Mouse (Mus musculus) forebrain, embryonic 11.5 days (tissue): Measurements from ENCODE around the gene Als2cr12. TPM values are rescaled to one million over a fixed set of nuclear protein-coding genes. Genes with fewer than 3 reads are reported as not detected.
"Not testable (repeated sequence)": the region's sequence is repeated elsewhere in the genome, so short reads cannot be mapped to it uniquely, and the experiment has no call there.

ENCODE experiments used
- ATAC-seq: fragments of 200-750 bp; cut with Nextera tagmentation; replicated peaks from 2 replicates; pipeline ENCODE4 v1.8.0; 2017; ENCODE audit warnings: moderate TSS enrichment; ENCODE audit not compliant: low FRiP score
- DNase-seq: peaks from one replicate; pipeline ENCODE4 v3.0.0-alpha.2; 2017; ENCODE audit warnings: low spot score
- H3K27ac ChIP-seq: fragments of 300-500 bp; sonication (generic); 2 replicates; pipeline ENCODE4 v1.5.1; 2014; ENCODE audit warnings: low read depth, low read length
- H3K27me3 ChIP-seq: fragments of 300-500 bp; sonication (generic); 2 replicates; pipeline ENCODE4 v1.6.1; 2014; ENCODE audit warnings: mild to moderate bottlenecking, low read length, mixed read lengths; ENCODE audit not compliant: control insufficient read depth, insufficient read depth
- H3K36me3 ChIP-seq: fragments of 300-500 bp; sonication (generic); 2 replicates; pipeline ENCODE4 v1.6.1; 2014; ENCODE audit warnings: mild to moderate bottlenecking, low read length, moderate library complexity, mixed read lengths; ENCODE audit not compliant: control insufficient read depth, insufficient read depth
- H3K4me1 ChIP-seq: fragments of 300-500 bp; sonication (generic); replicated peaks from 2 replicates; pipeline ENCODE4 v1.6.1; 2014; ENCODE audit warnings: low read length, mixed read lengths; ENCODE audit not compliant: control insufficient read depth, insufficient read depth
- H3K4me2 ChIP-seq: fragments of 300-500 bp; sonication (generic); 2 replicates; pipeline ENCODE4 v1.6.1; 2014; ENCODE audit warnings: low read depth, mild to moderate bottlenecking, low read length, moderate library complexity, mixed read lengths; ENCODE audit not compliant: severe bottlenecking
- H3K4me3 ChIP-seq: fragments of 300-500 bp; sonication (generic); 2 replicates; pipeline ENCODE4 v1.5.1; 2014; ENCODE audit warnings: low read depth, low read length
- H3K9ac ChIP-seq: fragments of 300-500 bp; sonication (generic); 2 replicates; pipeline ENCODE4 v1.6.1; 2014; ENCODE audit warnings: low read length
- H3K9me3 ChIP-seq: fragments of 300-500 bp; sonication (generic); 2 replicates; pipeline ENCODE4 v1.6.1; 2016; ENCODE audit warnings: low read length, mixed read lengths; ENCODE audit not compliant: control insufficient read depth
- WGBS: fragments of 180-500 bp; shearing (Covaris S2); extraction: QIAGEN DNeasy Blood & Tissue Kit; methylation state at CpG from one replicate; pipeline ENCODE4 v1.1.7; 2014; 5-methylcytosine and 5-hydroxymethylcytosine counted together
- polyA plus RNA-seq: library from polyadenylated mRNA; unstranded; fragments of >200 nt; fragmentation: Nextera tagmentation; extraction: Ambion mirVana; gene quantifications from 2 replicates; pipeline ENCODE4 v1.2.1, GENCODE M21; 2014

Als2cr12 gene
- polyA plus RNA-seq, 1 experiment from 2014 or later, result not detected

- ATAC-seq, H3K27me3 ChIP-seq, H3K9ac ChIP-seq, H3K9me3 ChIP-seq, H3K36me3 ChIP-seq, H3K4me2 ChIP-seq, H3K4me3 ChIP-seq, H3K27ac ChIP-seq, H3K4me1 ChIP-seq, DNase-seq: not testable (repeated sequence)
- 85% methylated on average over 1 of the region's 1 CpGs for WGBS
Observed at GRCm38 (mm10) chr1:58710043-58710442, 14.3 kb upstream of the Als2cr12 start.

GRCm38 (mm10) chr1:58700580-58701162, 4.9 kb upstream of the Als2cr12 start:
- not testable (repeated sequence) for H3K36me3 ChIP-seq, H3K27me3 ChIP-seq, H3K27ac ChIP-seq, H3K9me3 ChIP-seq, H3K4me2 ChIP-seq, ATAC-seq, H3K9ac ChIP-seq, DNase-seq, H3K4me3 ChIP-seq, H3K4me1 ChIP-seq
- WGBS, result 86% methylated on average over 4 of the region's 5 CpGs

GRCm38 (mm10) chr1:58699988-58700387, 4.2 kb upstream of the Als2cr12 start:
- ATAC-seq, result no peak
- H3K4me2 ChIP-seq, result no peak overlapping the region
- WGBS, result 71% methylated on average over 3 of the region's 3 CpGs
- no peaks in the 10 kb centered on the region for H3K36me3 ChIP-seq
- no peaks in the 10 kb centered on the region for H3K4me1 ChIP-seq
- no peaks in the 10 kb centered on the region for H3K9me3 ChIP-seq
- no peaks in the 10 kb centered on the region for H3K27me3 ChIP-seq
- DNase-seq, result no peak
- H3K9ac ChIP-seq, result no peak overlapping the region
- H3K4me3 ChIP-seq, result no peak overlapping the region
- H3K27ac ChIP-seq, result no peak overlapping the region

GRCm38 (mm10) chr1:58698781-58699180, 3.0 kb upstream of the Als2cr12 start:
- no peak overlapping the region for H3K27ac ChIP-seq
- DNase-seq (no peak), ATAC-seq (no peak)
- no peak overlapping the region for H3K4me2 ChIP-seq
- no peaks in the 10 kb centered on the region for H3K9me3 ChIP-seq
- H3K36me3 ChIP-seq, result no peaks in the 10 kb centered on the region
- H3K9ac ChIP-seq, result no peak overlapping the region
- no peak overlapping the region for H3K4me3 ChIP-seq
- WGBS, result 87% methylated on average over 4 of the region's 4 CpGs
- no peaks in the 10 kb centered on the region for H3K27me3 ChIP-seq
- H3K4me1 ChIP-seq, result no peaks in the 10 kb centered on the region

- H3K4me2 ChIP-seq, H3K4me1 ChIP-seq, DNase-seq, H3K27ac ChIP-seq, H3K9me3 ChIP-seq, H3K27me3 ChIP-seq, H3K36me3 ChIP-seq, ATAC-seq, H3K4me3 ChIP-seq, H3K9ac ChIP-seq: not testable (repeated sequence)
- WGBS, result 59% methylated on average over 1 of the region's 1 CpGs
Observed at GRCm38 (mm10) chr1:58697607-58698006, 1.8 kb upstream of the Als2cr12 start.

GRCm38 (mm10) chr1:58693696-58694095, 2.1 kb downstream of the Als2cr12 start:
- H3K36me3 ChIP-seq, result no peaks in the 10 kb centered on the region
- no peak for DNase-seq
- 79% methylated on average over 1 of the region's 1 CpGs for WGBS
- no peak overlapping the region for H3K4me2 ChIP-seq
- no peaks in the 10 kb centered on the region for H3K27me3 ChIP-seq
- no peak overlapping the region for H3K27ac ChIP-seq
- no peak overlapping the region for H3K4me3 ChIP-seq
- no peak overlapping the region for H3K9ac ChIP-seq
- no peak for ATAC-seq
- no peaks in the 10 kb centered on the region for H3K9me3 ChIP-seq
- H3K4me1 ChIP-seq, result no peaks in the 10 kb centered on the region

GRCm38 (mm10) chr1:58691718-58692117, 4.1 kb downstream of the Als2cr12 start:
- not testable (repeated sequence) for H3K4me3 ChIP-seq, H3K9me3 ChIP-seq, H3K4me2 ChIP-seq, H3K27ac ChIP-seq, ATAC-seq, H3K36me3 ChIP-seq, DNase-seq, H3K27me3 ChIP-seq, H3K9ac ChIP-seq, H3K4me1 ChIP-seq
- 100% methylated on average over 1 of the region's 1 CpGs for WGBS

GRCm38 (mm10) chr1:58690834-58691488, 4.8 kb downstream of the Als2cr12 start:
- H3K36me3 ChIP-seq, ATAC-seq, H3K4me2 ChIP-seq, H3K9me3 ChIP-seq, H3K27me3 ChIP-seq, H3K27ac ChIP-seq, DNase-seq, H3K9ac ChIP-seq, H3K4me1 ChIP-seq, H3K4me3 ChIP-seq: not testable (repeated sequence)
- 73% methylated on average over 2 of the region's 3 CpGs for WGBS
